Mouse (Mus musculus) cortical plate, adult 2 months (tissue): ENCODE measurements around the gene Iffo2. TPM values are rescaled to one million over a fixed set of nuclear protein-coding genes. Genes with fewer than 3 reads are reported as not detected.

Source experiments
- H3K27ac ChIP-seq: fragments of 200-500 bp; 2 replicates; pipeline ENCODE4 v1.5.1; 2012; ENCODE audit warnings: low read length, control low read depth, inconsistent platforms; ENCODE audit not compliant: insufficient read depth
- H3K4me1 ChIP-seq: fragments of 200-500 bp; 2 replicates; pipeline ENCODE4 v1.6.1; 2011; ENCODE audit warnings: low read length; ENCODE audit not compliant: control insufficient read depth, insufficient read depth
- H3K4me3 ChIP-seq: fragments of 200-500 bp; 2 replicates; pipeline ENCODE4 v1.5.1; 2011; ENCODE audit warnings: mild to moderate bottlenecking, low read length, control low read depth; ENCODE audit not compliant: insufficient read depth
- CTCF ChIP-seq: fragments of 200-500 bp; IDR thresholded peaks from 2 replicates; pipeline ENCODE4 v1.5.1; 2011; ENCODE audit warnings: mild to moderate bottlenecking, control low read depth, low read length; ENCODE audit not compliant: insufficient read depth; ENCODE audit errors: extremely low read depth
- POLR2A ChIP-seq: fragments of 200-500 bp; IDR thresholded peaks from 2 replicates; pipeline ENCODE4 v1.6.1; 2011; ENCODE audit warnings: mild to moderate bottlenecking, low read length, control low read depth; ENCODE audit not compliant: insufficient read depth; ENCODE audit errors: extremely low read depth
- polyA plus RNA-seq: library from polyadenylated mRNA; depleted of rRNA; stranded (reverse); fragments of >200 nt; gene quantifications from 2 replicates; pipeline ENCODE4 v1.2.3, GENCODE M21; 2012

Gene Iffo2
- polyA plus RNA-seq, 1 experiment: 9.4 TPM

- no peak for TF ChIP-seq CTCF
- no peak for TF ChIP-seq POLR2A
- H3K4me1 ChIP-seq: peaks cover 36% of the 10 kb centered on the region
Observed at GRCm38 (mm10) chr4:139598356-139598755, 68.0 kb downstream of the Iffo2 start.

GRCm38 (mm10) chr4:139598950-139599518 is 68.7 kb downstream of the Iffo2 start:
- Histone ChIP-seq H3K4me1 (peaks cover 36% of the 10 kb centered on the region), H3K27ac (peak overlapping the region; percentile 7; the same call in 1 of the 2 replicates), H3K4me3 (no peak overlapping the region)
- no peak for TF ChIP-seq POLR2A
- no peak for TF ChIP-seq CTCF

More at GRCm38 (mm10) chr4:139598356-139598755, 68.0 kb downstream of the Iffo2 start:
- Histone ChIP-seq H3K27ac (peak overlapping the region; percentile 7; the same call in 1 of the 2 replicates), H3K4me3 (no peak overlapping the region)

GRCm38 (mm10) chr4:139601519-139602356 is 71.4 kb downstream of the Iffo2 start:
- 0 out of 2 replicates have a peak overlapping the region, but pooled peaks have one; percentile 25 for H3K27ac ChIP-seq
- peaks cover 24% of the 10 kb centered on the region for H3K4me1 ChIP-seq
- TF ChIP-seq POLR2A: no peak
- no peak for TF ChIP-seq CTCF
- H3K4me3 ChIP-seq: no peak overlapping the region

DNA sequence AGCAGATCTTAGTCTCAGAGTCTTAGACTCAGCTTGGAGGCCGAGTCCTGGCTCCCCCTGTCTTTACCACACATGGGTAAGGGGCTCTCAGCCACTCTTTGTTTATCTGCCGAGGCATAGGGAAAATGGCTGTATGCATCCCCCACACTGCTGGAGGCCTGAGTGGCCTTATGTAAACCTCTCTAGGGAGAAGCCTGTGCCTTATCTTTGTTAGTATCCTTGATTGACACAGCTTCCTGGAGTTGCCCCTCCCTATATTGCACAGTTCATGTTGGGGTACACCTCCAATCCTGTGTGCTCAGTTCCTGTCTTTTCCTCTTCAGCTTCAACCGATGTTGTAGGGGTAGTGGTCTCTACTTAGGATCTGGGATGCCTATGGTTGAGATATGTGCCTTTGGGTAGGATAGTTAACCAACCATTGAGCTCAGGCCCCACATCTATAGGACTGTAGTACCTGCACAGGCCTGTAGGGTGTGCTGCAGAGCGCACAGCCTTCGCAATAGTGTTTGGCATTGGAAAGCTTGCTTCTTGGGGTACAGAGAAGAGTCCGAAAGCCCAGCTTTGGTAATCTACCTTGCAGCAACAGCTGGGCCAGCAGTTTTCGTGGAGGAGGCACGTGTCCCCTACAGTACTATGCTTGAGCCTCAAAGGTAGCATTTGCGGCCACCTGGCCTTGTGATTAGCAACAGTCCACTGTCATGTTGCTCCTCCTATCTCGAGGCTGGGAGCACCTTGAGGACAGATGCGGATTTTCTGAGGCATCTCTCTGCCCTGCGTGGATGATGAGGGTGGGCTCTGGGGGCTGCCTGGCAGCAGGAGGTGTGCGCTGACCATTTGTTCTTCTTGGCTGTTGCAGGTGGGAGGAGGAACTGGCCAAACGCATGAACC is 72.3 kb downstream of the Iffo2 start, which contains the start of gene Gm21969:
TSS of gene Gm21969 (plus strand) at position 830 of the 888 bp plus-strand sequence.
- TF ChIP-seq CTCF: peak; percentile 85
- no peak for TF ChIP-seq POLR2A
- Histone ChIP-seq H3K4me1 (peaks cover 18% of the 10 kb centered on the region), H3K4me3 (no peak within 1 kb of the TSS), H3K27ac (no peak within 1 kb of the TSS)

GRCm38 (mm10) chr4:139605216-139605615 is 74.9 kb downstream of the Iffo2 start:
- no peak overlapping the region for H3K27ac ChIP-seq
- TF ChIP-seq CTCF (no peak), POLR2A (no peak)

DNA sequence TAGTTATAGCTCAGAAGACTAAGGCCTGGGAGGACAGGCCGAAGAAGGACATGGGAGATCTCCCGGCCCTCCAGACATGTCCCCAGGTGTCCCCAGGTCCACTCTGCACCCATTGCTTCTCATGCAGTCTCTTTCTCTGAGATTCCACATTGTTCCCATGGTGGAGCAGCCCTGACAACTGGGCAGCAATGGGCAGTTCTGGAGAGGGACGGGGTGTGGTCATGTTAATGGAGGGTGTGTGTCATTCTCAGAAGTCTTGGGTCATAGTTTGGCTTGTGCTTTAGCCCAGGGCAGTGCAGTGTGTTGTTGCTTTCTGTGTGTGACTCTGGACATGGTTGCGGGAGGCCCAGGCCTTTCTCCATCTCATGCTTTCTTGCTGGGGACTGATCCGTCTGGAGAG is 76.4 kb downstream of the Iffo2 start:
- TF ChIP-seq POLR2A (no peak), CTCF (no peak)
- H3K27ac ChIP-seq: no peak overlapping the region
- H3K4me3 ChIP-seq: no peak overlapping the region
- peaks cover 4% of the 10 kb centered on the region for H3K4me1 ChIP-seq

More at GRCm38 (mm10) chr4:139605216-139605615, 74.9 kb downstream of the Iffo2 start:
- H3K4me1 ChIP-seq: peaks cover 6% of the 10 kb centered on the region
- H3K4me3 ChIP-seq: no peak overlapping the region

GRCm38 (mm10) chr4:139608975-139609374 is 78.6 kb downstream of the Iffo2 start:
- Histone ChIP-seq H3K27ac (no peak overlapping the region), H3K4me3 (no peak overlapping the region), H3K4me1 (no peaks in the 10 kb centered on the region; the same call in 1 of the 2 replicates)
- TF ChIP-seq POLR2A: no peak
- TF ChIP-seq CTCF: no peak

DNA sequence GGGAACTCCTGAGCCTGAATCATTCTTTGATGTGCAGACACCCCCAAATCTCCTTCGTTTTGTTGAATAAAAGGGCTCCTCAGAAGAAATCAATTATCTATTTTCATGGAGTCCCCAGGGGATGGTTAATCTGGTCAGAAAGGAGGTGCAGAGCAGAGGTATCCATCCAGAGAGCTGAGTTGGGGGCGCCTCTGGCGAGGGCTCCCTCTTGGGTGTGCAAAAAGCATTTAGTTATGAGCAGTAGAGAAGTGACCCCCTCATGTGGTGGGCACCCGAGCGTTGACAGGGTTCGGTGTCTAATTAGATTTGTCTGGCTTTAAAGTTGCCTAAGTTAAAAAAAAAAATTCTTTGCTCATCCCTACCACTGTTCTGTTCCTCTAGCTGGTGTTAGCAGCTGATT is 80.6 kb downstream of the Iffo2 start:
- H3K27ac ChIP-seq: no peak overlapping the region
- H3K4me1 ChIP-seq: peaks cover 2% of the 10 kb centered on the region; the same call in 1 of the 2 replicates
- no peak for TF ChIP-seq POLR2A
- TF ChIP-seq CTCF: no peak
- H3K4me3 ChIP-seq: no peak overlapping the region

GRCm38 (mm10) chr4:139611542-139611953 is 81.2 kb downstream of the Iffo2 start:
- no peak overlapping the region for H3K27ac ChIP-seq
- H3K4me3 ChIP-seq: no peak overlapping the region
- H3K4me1 ChIP-seq: peaks cover 2% of the 10 kb centered on the region; the same call in 1 of the 2 replicates
- no peak for TF ChIP-seq POLR2A
- TF ChIP-seq CTCF: peak; percentile 96
